Mouse (Mus musculus) ES-Bruce4 (cell line): ENCODE measurements around the gene Zc3hav1l. TPM values are rescaled to one million over a fixed set of nuclear protein-coding genes. Genes with fewer than 3 reads are reported as not detected.

Source experiments
- H3K27ac ChIP-seq: 2 replicates; pipeline ENCODE4 v1.5.1; 2012; ENCODE audit warnings: low read length, inconsistent platforms; ENCODE audit not compliant: insufficient read depth
- H3K27me3 ChIP-seq: 2 replicates; pipeline ENCODE4 v1.6.1; 2012; ENCODE audit warnings: mild to moderate bottlenecking, low read length, inconsistent platforms; ENCODE audit not compliant: control insufficient read depth, poor library complexity, insufficient read depth, severe bottlenecking
- H3K36me3 ChIP-seq: 2 replicates; pipeline ENCODE4 v1.6.1; 2012; ENCODE audit warnings: inconsistent platforms, mild to moderate bottlenecking, low read length, moderate library complexity; ENCODE audit not compliant: control insufficient read depth, poor library complexity, insufficient read depth, severe bottlenecking
- H3K4me1 ChIP-seq: one replicate; pipeline ENCODE4 v1.8.1; 2011; ENCODE audit warnings: low read length; ENCODE audit not compliant: control insufficient read depth, insufficient read depth
- H3K4me3 ChIP-seq: 2 replicates; pipeline ENCODE4 v1.5.1; 2011; ENCODE audit warnings: low read depth, mild to moderate bottlenecking, low read length
- H3K9ac ChIP-seq: 2 replicates; pipeline ENCODE4 v1.6.1; 2012; ENCODE audit warnings: low read depth, mild to moderate bottlenecking, inconsistent platforms; ENCODE audit not compliant: poor library complexity, severe bottlenecking
- H3K9me3 ChIP-seq: replicated peaks from 2 replicates; pipeline ENCODE4 v1.6.1; 2012; ENCODE audit warnings: mild to moderate bottlenecking, low read length, inconsistent platforms; ENCODE audit not compliant: control insufficient read depth, poor library complexity, insufficient read depth, severe bottlenecking
- CTCF ChIP-seq: IDR thresholded peaks from one replicate; pipeline ENCODE4 v1.8.1; 2011; ENCODE audit warnings: low read depth, low read length
- EP300 ChIP-seq: IDR thresholded peaks from 2 replicates; pipeline ENCODE4 v1.6.1; 2011; ENCODE audit warnings: low read depth, low read length; ENCODE audit not compliant: insufficient read depth
- POLR2A ChIP-seq: IDR thresholded peaks from one replicate; pipeline ENCODE4 v1.8.1; 2011; ENCODE audit warnings: low read length; ENCODE audit not compliant: insufficient read depth
- polyA plus RNA-seq: library from polyadenylated mRNA; stranded (reverse); fragments of >200 nt; gene quantifications from 2 replicates; pipeline ENCODE4 v1.2.4, GENCODE M21; 2011; ENCODE audit warnings: low read depth; ENCODE audit not compliant: missing spikeins, insufficient read depth, insufficient read length

The Zc3hav1l gene
- polyA plus RNA-seq, 1 experiment: 23.2 TPM

- no peak overlapping the region for H3K9ac ChIP-seq
- TF ChIP-seq CTCF: no peak
- TF ChIP-seq EP300: no peak
- no peak for TF ChIP-seq POLR2A
- no peak overlapping the region for H3K4me3 ChIP-seq
- peaks cover 1% of the 10 kb centered on the region for H3K4me1 ChIP-seq
- peaks cover 7% of the 10 kb centered on the region; the same call in 1 of the 2 replicates for H3K36me3 ChIP-seq
- H3K9me3 ChIP-seq: peaks cover 2% of the 10 kb centered on the region; the same call in 1 of the 2 replicates
- 0 out of 2 replicates have a peak, but pooled peaks cover 2% of the 10 kb centered on the region for H3K27me3 ChIP-seq
- H3K27ac ChIP-seq: no peak overlapping the region
Measured at GRCm38 (mm10) chr6:38293708-38294107, 5.4 kb downstream of the Zc3hav1l start.

GRCm38 (mm10) chr6:38292871-38293646, 6.0 kb downstream of the Zc3hav1l start:
- Histone ChIP-seq H3K27me3 (0 out of 2 replicates have a peak, but pooled peaks cover 2% of the 10 kb centered on the region), H3K27ac (no peak overlapping the region), H3K4me3 (no peak overlapping the region), H3K9ac (no peak overlapping the region), H3K4me1 (peaks cover 1% of the 10 kb centered on the region), H3K36me3 (peaks cover 7% of the 10 kb centered on the region; the same call in 1 of the 2 replicates), H3K9me3 (peaks cover 2% of the 10 kb centered on the region; the same call in 1 of the 2 replicates)
- TF ChIP-seq POLR2A (no peak), CTCF (no peak), EP300 (no peak)

- H3K4me1 ChIP-seq: no peaks in the 10 kb centered on the region
- no peak for TF ChIP-seq POLR2A
- H3K27me3 ChIP-seq: no peaks in the 10 kb centered on the region
- H3K27ac ChIP-seq: no peak overlapping the region
- no peaks in the 10 kb centered on the region for H3K36me3 ChIP-seq
- peaks cover 15% of the 10 kb centered on the region for H3K9me3 ChIP-seq
- no peak overlapping the region for H3K9ac ChIP-seq
- no peak overlapping the region for H3K4me3 ChIP-seq
Measured at GRCm38 (mm10) chr6:38284422-38284821, 14.6 kb downstream of the Zc3hav1l start.

GRCm38 (mm10) chr6:38264466-38264865, 34.6 kb downstream of the Zc3hav1l start:
- Histone ChIP-seq H3K36me3 (no peaks in the 10 kb centered on the region), H3K27ac (no peak overlapping the region), H3K4me3 (no peak overlapping the region), H3K4me1 (no peaks in the 10 kb centered on the region), H3K9ac (no peak overlapping the region), H3K9me3 (no peaks in the 10 kb centered on the region), H3K27me3 (no peaks in the 10 kb centered on the region)
- TF ChIP-seq EP300: no peak
- no peak for TF ChIP-seq POLR2A
- no peak for TF ChIP-seq CTCF

GRCm38 (mm10) chr6:38263393-38264159, 35.5 kb downstream of the Zc3hav1l start:
- Histone ChIP-seq H3K9ac (no peak overlapping the region), H3K27me3 (no peaks in the 10 kb centered on the region), H3K27ac (no peak overlapping the region), H3K4me1 (no peaks in the 10 kb centered on the region), H3K4me3 (no peak overlapping the region), H3K9me3 (no peaks in the 10 kb centered on the region), H3K36me3 (no peaks in the 10 kb centered on the region)
- no peak for TF ChIP-seq POLR2A

GRCm38 (mm10) chr6:38261877-38262276, 37.2 kb downstream of the Zc3hav1l start:
- TF ChIP-seq CTCF: no peak
- TF ChIP-seq EP300: no peak
- TF ChIP-seq POLR2A: no peak
- H3K4me1 ChIP-seq: no peaks in the 10 kb centered on the region
- H3K27ac ChIP-seq: no peak overlapping the region

More at GRCm38 (mm10) chr6:38261877-38262276, 37.2 kb downstream of the Zc3hav1l start:
- no peak overlapping the region for H3K4me3 ChIP-seq
- H3K27me3 ChIP-seq: no peaks in the 10 kb centered on the region; the same call in 1 of the 2 replicates
- H3K36me3 ChIP-seq: no peaks in the 10 kb centered on the region
- H3K9ac ChIP-seq: no peak overlapping the region
- no peaks in the 10 kb centered on the region for H3K9me3 ChIP-seq
